Mouse (Mus musculus) adrenal gland, adult 18-20 months (tissue): ENCODE data around the gene Gm49373. TPM values are rescaled to one million over a fixed set of nuclear protein-coding genes. Genes with fewer than 3 reads are reported as not detected.
A peak's percentile ranks its signal among the peaks of the same experiment; 100 is the strongest.

Experiments
- DNase-seq, 2 experiments: peaks; one replicate each; pipeline ENCODE4 v3.0.0; 2021 to 2022; ENCODE audit warnings: low spot score in 2 of 2
- microRNA-seq, 2 experiments: library from miRNA; unstranded; fragments of <30 nt; microRNA quantifications; one replicate each; pipeline ENCODE4 v1.2.0; 2021; ENCODE audit warnings: borderline number of aligned reads in 2 of 2
- total RNA-seq, 2 experiments: library from RNA; stranded (reverse); gene quantifications; 1 replicate in 1 of 2; 2 replicates in 1 of 2; pipeline ENCODE4 v1.2.3; 2021

The Gm49373 gene
- total RNA-seq, 2 experiments from 2014 or later: 0.53 to 0.80 TPM

GRCm38 (mm10) chr9:21029291-21030054 lies 43.4 kb downstream of the Gm49373 start, which contains the start of gene Icam4:
Icam4 (plus strand) TSS chr9:21029373.
- peak; percentile 80 to 87 for DNase-seq

GRCm38 (mm10) chr9:21028560-21029110 lies 44.3 kb downstream of the Gm49373 start:
- no peak for DNase-seq

GRCm38 (mm10) chr9:21027774-21028290 lies 45.1 kb downstream of the Gm49373 start:
- no peak for DNase-seq

- no peak for DNase-seq
Measured at GRCm38 (mm10) chr9:21026849-21027248, 46.0 kb downstream of the Gm49373 start.

GRCm38 (mm10) chr9:21025258-21025810 lies 47.6 kb downstream of the Gm49373 start:
- DNase-seq: no peak

- DNase-seq: no peak
Measured at GRCm38 (mm10) chr9:21022726-21023125, 50.2 kb downstream of the Gm49373 start.

- no peak for DNase-seq
Measured at GRCm38 (mm10) chr9:21022288-21022687, 50.6 kb downstream of the Gm49373 start.

- DNase-seq: no peak
Measured at GRCm38 (mm10) chr9:21021363-21021762, 51.5 kb downstream of the Gm49373 start.

- no peak for DNase-seq
Measured at GRCm38 (mm10) chr9:21018600-21018999, 54.3 kb downstream of the Gm49373 start.

GRCm38 (mm10) chr9:21017177-21017575 lies 55.7 kb downstream of the Gm49373 start:
- DNase-seq: no peak

GRCm38 (mm10) chr9:21016331-21017176 lies 56.3 kb downstream of the Gm49373 start:
- DNase-seq: no peak

GRCm38 (mm10) chr9:21015571-21016130 lies 57.2 kb downstream of the Gm49373 start, which contains the start of gene Icam1:
Icam1 (plus strand) TSS chr9:21015985.
- DNase-seq: peak; percentile 54 to 73

- DNase-seq: peak; percentile 27 to 55
Measured at GRCm38 (mm10) chr9:21014691-21015570, 58.0 kb downstream of the Gm49373 start.

Small RNAs within 50 kb of the gene (microRNA-seq; reads per million reads assigned to microRNA genes)
- gene Mir1900 (0 reads per million in 2 experiments), gene Mir7082 (0.61 to 0.95 reads per million in 2 experiments)

Other genes starting within 250 kb of the Gm49373 start
- gene A230050P20Rik, start 204.5 kb downstream of the Gm49373 start, total RNA-seq: 10 to 100 TPM; 14.7 to 17.5 TPM
- gene Angptl6, start 193.4 kb downstream of the Gm49373 start, total RNA-seq: 1 to 10 TPM; 3.2 to 3.6 TPM
- gene Ppan, start 184.9 kb downstream of the Gm49373 start, total RNA-seq: 10 to 100 TPM; 39.8 to 41.1 TPM
- gene Eif3g, start 174.5 kb downstream of the Gm49373 start, total RNA-seq: 100 to 1,000 TPM; 156 to 162 TPM
- gene Dnmt1, start 113.2 kb downstream of the Gm49373 start, total RNA-seq: 10 to 100 TPM; 33.6 to 34.9 TPM
- gene S1pr2, start 96.3 kb downstream of the Gm49373 start, total RNA-seq: 10 to 100 TPM; 18.3 to 22.0 TPM
- 100 to 1,000 TPM; 122 to 124 TPM for gene Mrpl4, start 70.4 kb downstream of the Gm49373 start, total RNA-seq
- gene Icam1, start 57.1 kb downstream of the Gm49373 start, total RNA-seq: 10 to 100 TPM in 1 of 2 experiments, 1 to 10 TPM in 1; 9.0 to 31.8 TPM
- 1 to 10 TPM; 1.2 to 4.8 TPM for gene Icam4, start 43.7 kb downstream of the Gm49373 start, total RNA-seq
- gene Icam5, start 41.0 kb downstream of the Gm49373 start, total RNA-seq: under 1 TPM; 0.13 to 0.23 TPM
- gene Zglp1, start 6.0 kb downstream of the Gm49373 start, total RNA-seq: not detected
- 10 to 100 TPM; 38.3 to 39.2 TPM for gene Fdx1l, start 518 bp upstream of the Gm49373 start, total RNA-seq
- 1 to 10 TPM; 1.8 to 1.9 TPM for gene Gm38431, start 18.9 kb upstream of the Gm49373 start, total RNA-seq
- gene Raver1, start 18.9 kb upstream of the Gm49373 start, total RNA-seq: 10 to 100 TPM; 42.9 to 47.1 TPM
- gene Tyk2, start 58.1 kb upstream of the Gm49373 start, total RNA-seq: 10 to 100 TPM; 14.0 to 14.5 TPM
- 100 to 1,000 TPM; 175 to 181 TPM for gene Cdc37, start 76.9 kb upstream of the Gm49373 start, total RNA-seq
- gene Pde4a, start 92.6 kb upstream of the Gm49373 start, total RNA-seq: 10 to 100 TPM in 1 of 2 experiments, 1 to 10 TPM in 1; 6.2 to 13.3 TPM
- 10 to 100 TPM; 44.9 to 51.2 TPM for gene Keap1, start 166.3 kb upstream of the Gm49373 start, total RNA-seq
- gene S1pr5, start 175.3 kb upstream of the Gm49373 start, total RNA-seq: 1 to 10 TPM in 1 of 2 experiments, under 1 TPM in 1; 0.50 to 1.0 TPM
- gene Atg4d, start 192.2 kb upstream of the Gm49373 start, total RNA-seq: 10 to 100 TPM; 39.9 to 52.6 TPM
- gene Kri1, start 214.9 kb upstream of the Gm49373 start, total RNA-seq: 10 to 100 TPM; 31.1 to 34.9 TPM
- gene Cdkn2d, start 218.3 kb upstream of the Gm49373 start, total RNA-seq: 10 to 100 TPM in 1 of 2 experiments, 1 to 10 TPM in 1; 9.1 to 11.8 TPM
- not detected for gene Ap1m2, start 239.2 kb upstream of the Gm49373 start, total RNA-seq
- 10 to 100 TPM; 36.3 to 48.3 TPM for gene Slc44a2, start 247.6 kb upstream of the Gm49373 start, total RNA-seq